Comparison of ENCODE assay signal across 10 mouse cellular contexts in the genomic region with DNA sequence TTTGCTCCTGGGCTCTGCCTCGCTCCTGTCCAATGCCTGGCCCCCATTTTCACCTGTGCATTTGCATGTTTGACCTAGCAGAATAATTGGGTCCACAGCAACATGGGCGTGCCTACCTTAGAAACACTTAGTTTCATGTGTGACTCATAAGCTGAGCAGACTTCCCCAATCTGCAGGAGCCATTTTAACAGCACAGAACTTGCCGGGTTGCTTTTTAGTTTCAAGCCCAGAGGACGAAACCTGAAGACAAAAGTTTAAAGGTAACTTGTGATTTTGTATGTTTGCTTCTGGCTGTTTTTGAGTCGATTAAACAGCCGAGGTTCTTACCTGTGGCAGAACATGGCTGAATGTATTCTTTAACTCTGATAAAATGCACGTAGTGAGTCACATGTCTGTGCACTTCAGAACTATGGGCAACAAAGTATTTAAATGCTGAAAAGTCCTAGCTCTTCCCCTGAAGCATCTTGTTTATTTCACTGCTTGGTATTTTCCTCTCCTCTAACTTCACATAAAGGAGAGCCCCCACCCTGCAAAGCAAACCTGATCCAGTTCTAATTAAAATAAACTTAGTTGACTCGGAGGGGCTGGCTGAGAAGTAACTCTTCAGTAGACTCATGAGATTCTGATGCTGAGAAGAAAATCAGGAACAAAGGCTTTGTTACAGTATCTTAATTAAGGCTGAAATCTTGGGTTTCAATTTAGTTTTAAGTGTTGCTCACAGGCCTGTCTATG. TPM values are rescaled to one million over a fixed set of nuclear protein-coding genes. Genes with fewer than 3 reads are reported as not detected.
A peak's percentile ranks its signal among the peaks of the same experiment; 100 is the strongest.
DNase-seq lines count a peak whose midpoint lies in the region; ATAC-seq and TF ChIP-seq lines count a peak whose summit lies in the region.
"Had no signal": no experiment of that assay in that cellular context is flagged by ENCODE, and none has a peak within 500 bp of the region (broad histone marks: within the 10 kb centered on the region; RNA-seq: fewer than 3 reads in every experiment).

No protein-coding gene starts in this region.

- peaks cover 9% of the 10 kb centered on the region for H3K79me2 ChIP-seq in heart, adult 2 months (replicated peaks; ENCODE audit: control insufficient read depth, insufficient read depth, low read length)

- no peak overlapping the region for H3K4me2 ChIP-seq in heart, embryonic 12.5 days
- H3K4me2 ChIP-seq in liver, embryonic 15.5 days, result peak overlapping the region; percentile 65
- no peak overlapping the region for H3K4me2 ChIP-seq in midbrain, embryonic 13.5 days (replicated peaks)
- H3K4me2 ChIP-seq: limb, embryonic 12.5 days had no signal

- TF ChIP-seq EP300 in heart, adult 2 months (IDR thresholded peaks at IDR 0.05; ENCODE audit: insufficient read depth, low read depth, low read length), result no peak

- peak in 1 of 2 experiments; percentile 56 for DNase-seq in heart, adult 2 months
- DNase-seq in spleen, postnatal 10 days (ENCODE audit: low spot score in 2 of 2), result peak; percentile 54 to 70
- no peak for DNase-seq in frontal cortex, postnatal 10 days (ENCODE audit: low spot score in 2 of 2)
- DNase-seq in right cerebral cortex, adult 18-20 months, result no peak

- H3K36me3 ChIP-seq in heart, adult 2 months (ENCODE audit: control insufficient read depth, insufficient read depth, low read length), result peaks cover 27% of the 10 kb centered on the region
- H3K36me3 ChIP-seq in heart, embryonic 12.5 days, result no peaks in the 10 kb centered on the region
- H3K36me3 ChIP-seq in liver, embryonic 15.5 days (replicated peaks), result no peaks in the 10 kb centered on the region
- H3K36me3 ChIP-seq in midbrain, embryonic 13.5 days, result no peaks in the 10 kb centered on the region
- H3K36me3 ChIP-seq: limb, embryonic 12.5 days had no signal

- intact Hi-C loops in heart, adult 2 months (cut with DNase I), result no loop called here

- TF ChIP-seq CTCF in heart, adult 2 months (IDR thresholded peaks at IDR 0.05), result no peak

- TF ChIP-seq POLR2A in heart, adult 2 months (IDR thresholded peaks at IDR 0.05; ENCODE audit: insufficient read depth, low read depth, low read length), result no peak

- peaks cover 15% of the 10 kb centered on the region for H3K4me1 ChIP-seq in heart, adult 2 months (ENCODE audit: control insufficient read depth, insufficient read depth, low read length)
- peaks cover 15% of the 10 kb centered on the region for H3K4me1 ChIP-seq in heart, embryonic 12.5 days (replicated peaks)
- peaks cover 75% of the 10 kb centered on the region for H3K4me1 ChIP-seq in liver, embryonic 15.5 days (replicated peaks)
- H3K4me1 ChIP-seq in midbrain, embryonic 13.5 days (replicated peaks), result no peaks in the 10 kb centered on the region

- WGBS in heart, adult 2 months, result 70% methylated on average over 8 of the region's 8 CpGs
- 82% methylated on average over 8 of the region's 8 CpGs for WGBS in heart, embryonic 12.5 days
- 17% methylated on average over 8 of the region's 8 CpGs for WGBS in liver, embryonic 15.5 days (ENCODE audit: insufficient replicate concordance)
- 86% methylated on average over 8 of the region's 8 CpGs for WGBS in midbrain, embryonic 13.5 days

- no peaks in the 10 kb centered on the region for H3K9me3 ChIP-seq in heart, embryonic 12.5 days (replicated peaks)
- H3K9me3 ChIP-seq in liver, embryonic 15.5 days (replicated peaks), result no peaks in the 10 kb centered on the region
- no peaks in the 10 kb centered on the region for H3K9me3 ChIP-seq in midbrain, embryonic 13.5 days
- H3K9me3 ChIP-seq: limb, embryonic 12.5 days had no signal

- no peaks in the 10 kb centered on the region for H3K27me3 ChIP-seq in heart, adult 2 months (ENCODE audit: control insufficient read depth, insufficient read depth, low read length)
- no peaks in the 10 kb centered on the region for H3K27me3 ChIP-seq in heart, embryonic 12.5 days (replicated peaks)
- H3K27me3 ChIP-seq in liver, embryonic 15.5 days, result no peaks in the 10 kb centered on the region
- no peaks in the 10 kb centered on the region for H3K27me3 ChIP-seq in midbrain, embryonic 13.5 days
- H3K27me3 ChIP-seq: limb, embryonic 12.5 days; Patski had no signal

- peak overlapping the region; percentile 9; the same call in 1 of the 2 replicates for H3K4me3 ChIP-seq in heart, adult 2 months
- no peak overlapping the region for H3K4me3 ChIP-seq in heart, embryonic 12.5 days
- H3K4me3 ChIP-seq in liver, embryonic 15.5 days (replicated peaks), result peak overlapping the region; percentile 50
- no peak overlapping the region for H3K4me3 ChIP-seq in midbrain, embryonic 13.5 days (replicated peaks)
- H3K4me3 ChIP-seq: limb, embryonic 12.5 days had no signal

- no peak for ATAC-seq in heart, embryonic 12.5 days (ENCODE audit: insufficient number of reproducible peaks, low FRiP score)
- ATAC-seq in erythroid progenitor cell, adult 5-6 weeks (replicated peaks; ENCODE audit: low FRiP score, poor library complexity, severe bottlenecking), result 0 out of 2 replicates have a peak, but pooled peaks have one; percentile 41
- ATAC-seq in liver, embryonic 15.5 days (ENCODE audit: insufficient read depth), result peak; percentile 58
- ATAC-seq in midbrain, embryonic 13.5 days, result no peak
- ATAC-seq: Patski had no signal

- H3K27ac ChIP-seq in heart, adult 2 months, result peak overlapping the region; percentile 42
- H3K27ac ChIP-seq in heart, embryonic 12.5 days (ENCODE audit: poor library complexity, severe bottlenecking), result no peak overlapping the region
- peak overlapping the region; percentile 80 for H3K27ac ChIP-seq in liver, embryonic 15.5 days (replicated peaks)
- no peak overlapping the region for H3K27ac ChIP-seq in midbrain, embryonic 13.5 days
- H3K27ac ChIP-seq: limb, embryonic 12.5 days had no signal

- H3K9ac ChIP-seq in heart, adult 2 months (ENCODE audit: low read depth, low read length), result no peak overlapping the region; the same call in 1 of the 2 replicates
- no peak overlapping the region for H3K9ac ChIP-seq in heart, embryonic 12.5 days
- H3K9ac ChIP-seq in liver, embryonic 15.5 days, result peak overlapping the region; percentile 53
- H3K9ac ChIP-seq in midbrain, embryonic 13.5 days (replicated peaks), result no peak overlapping the region
- H3K9ac ChIP-seq: limb, embryonic 12.5 days had no signal

RNA-seq across cellular contexts. Expression of a gene that starts 34.4 kb away (rescaled TPM):
- total RNA-seq in heart, adult 2 months (2021), result 10 to 100 TPM; 22.0 to 22.7 TPM
- 3.7 and 7.0 TPM in 2 replicates for polyA plus RNA-seq in heart, adult 2 months (2012; rRNA removed)
- polyA plus RNA-seq in heart, embryonic 12.5 days (2016; fragmentation: Nextera tagmentation; extraction: Ambion mirVana), result 29.5 and 30.6 TPM in 2 replicates
- total RNA-seq in erythroid progenitor cell, adult 5-6 weeks (2015; ENCODE audit: low replicate concordance), result 25.6 and 27.7 TPM in 2 replicates
- total RNA-seq in erythroid progenitor cell, adult 5-6 weeks (2017; ENCODE audit: low replicate concordance), result 40.6 and 64.4 TPM in 2 replicates
- polyA plus RNA-seq in liver, embryonic 15.5 days (2015; fragmentation: Nextera tagmentation; extraction: Ambion mirVana), result 11.2 and 13.5 TPM in 2 replicates
- polyA plus RNA-seq in midbrain, embryonic 13.5 days (2015; fragmentation: Nextera tagmentation; extraction: Ambion mirVana), result 48.4 and 49.7 TPM in 2 replicates

RNA-seq across cellular contexts. Expression of a gene that starts 34.7 kb away (rescaled TPM):
- 10 to 100 TPM; 13.3 to 13.7 TPM for total RNA-seq in heart, adult 2 months (2021)
- polyA plus RNA-seq in heart, adult 2 months (2012; rRNA removed), result 6.6 and 11.3 TPM in 2 replicates
- 10.5 and 11.0 TPM in 2 replicates for polyA plus RNA-seq in heart, embryonic 12.5 days (2016; fragmentation: Nextera tagmentation; extraction: Ambion mirVana)
- 38.9 and 39.8 TPM in 2 replicates for total RNA-seq in erythroid progenitor cell, adult 5-6 weeks (2015; ENCODE audit: low replicate concordance)
- 81.2 and 83.4 TPM in 2 replicates for total RNA-seq in erythroid progenitor cell, adult 5-6 weeks (2017; ENCODE audit: low replicate concordance)
- 10.7 and 10.9 TPM in 2 replicates for polyA plus RNA-seq in liver, embryonic 15.5 days (2015; fragmentation: Nextera tagmentation; extraction: Ambion mirVana)
- 3.0 and 4.1 TPM in 2 replicates for polyA plus RNA-seq in midbrain, embryonic 13.5 days (2015; fragmentation: Nextera tagmentation; extraction: Ambion mirVana)

Comparison
In these comparisons a context has a peak if more than half of its experiments do, and no peak if none do; other contexts are left out.
1. H3K27ac ChIP-seq: peak in heart, adult 2 months (single experiment) and liver, embryonic 15.5 days (single experiment); none in heart, embryonic 12.5 days (single experiment) and midbrain, embryonic 13.5 days (single experiment).
2. H3K4me3 ChIP-seq: peak in heart, adult 2 months (single experiment) and liver, embryonic 15.5 days (single experiment); none in heart, embryonic 12.5 days (single experiment) and midbrain, embryonic 13.5 days (single experiment).
3. DNase-seq: peak in spleen, postnatal 10 days (2 of 2); none in frontal cortex, postnatal 10 days (0 of 2) and right cerebral cortex, adult 18-20 months (single experiment).
4. ATAC-seq: peak in erythroid progenitor cell, adult 5-6 weeks (single experiment) and liver, embryonic 15.5 days (single experiment); none in heart, embryonic 12.5 days (single experiment) and midbrain, embryonic 13.5 days (single experiment).